Mouse (Mus musculus): ENCODE data around the gene Hsf5.

The Hsf5 gene

GRCm38 (mm10) chr11:87678545-87678944 lies 61.6 kb downstream of the Hsf5 start:
- in situ Hi-C loops (cut with MboI; ENCODE audit: low pct_unique_long_range_greater_than_20kb in 1 of 2, low sequenced_read_pairs in 2 of 2, unreplicated experiment in 1 of 2) = no loop called here

GRCm38 (mm10) chr11:87678976-87679375 lies 62.0 kb downstream of the Hsf5 start:
- in situ Hi-C loops (cut with MboI; ENCODE audit: low pct_unique_long_range_greater_than_20kb in 1 of 2, low sequenced_read_pairs in 2 of 2, unreplicated experiment in 1 of 2) = no loop called here

- in situ Hi-C loops (cut with MboI; ENCODE audit: low pct_unique_long_range_greater_than_20kb in 1 of 2, low sequenced_read_pairs in 2 of 2, unreplicated experiment in 1 of 2) = no loop called here
Measured at GRCm38 (mm10) chr11:87680786-87681185, 63.8 kb downstream of the Hsf5 start.

GRCm38 (mm10) chr11:87682096-87682495 lies 65.1 kb downstream of the Hsf5 start:
- in situ Hi-C loops (cut with MboI; ENCODE audit: low pct_unique_long_range_greater_than_20kb in 1 of 2, low sequenced_read_pairs in 2 of 2, unreplicated experiment in 1 of 2) = no loop called here

- in situ Hi-C loops (cut with MboI; ENCODE audit: low pct_unique_long_range_greater_than_20kb in 1 of 2, low sequenced_read_pairs in 2 of 2, unreplicated experiment in 1 of 2) = no loop called here
Measured at GRCm38 (mm10) chr11:87682838-87683571, 66.0 kb downstream of the Hsf5 start.

- in situ Hi-C loops (cut with MboI; ENCODE audit: low pct_unique_long_range_greater_than_20kb in 1 of 2, low sequenced_read_pairs in 2 of 2, unreplicated experiment in 1 of 2) = no loop called here
Measured at GRCm38 (mm10) chr11:87686407-87686806, 69.4 kb downstream of the Hsf5 start.

- in situ Hi-C loops (cut with MboI; ENCODE audit: low pct_unique_long_range_greater_than_20kb in 1 of 2, low sequenced_read_pairs in 2 of 2, unreplicated experiment in 1 of 2) = no loop called here
Measured at GRCm38 (mm10) chr11:87687246-87688225, 70.6 kb downstream of the Hsf5 start.

GRCm38 (mm10) chr11:87688478-87689203 lies 71.7 kb downstream of the Hsf5 start:
- in situ Hi-C loops (cut with MboI; ENCODE audit: low pct_unique_long_range_greater_than_20kb in 1 of 2, low sequenced_read_pairs in 2 of 2, unreplicated experiment in 1 of 2) = no loop called here

GRCm38 (mm10) chr11:87689402-87689808 lies 72.4 kb downstream of the Hsf5 start:
- in situ Hi-C loops (cut with MboI; ENCODE audit: low pct_unique_long_range_greater_than_20kb in 1 of 2, low sequenced_read_pairs in 2 of 2, unreplicated experiment in 1 of 2) = no loop called here

- in situ Hi-C loops (cut with MboI; ENCODE audit: low pct_unique_long_range_greater_than_20kb in 1 of 2, low sequenced_read_pairs in 2 of 2, unreplicated experiment in 1 of 2) = no loop called here
Measured at GRCm38 (mm10) chr11:87690054-87690740, 73.2 kb downstream of the Hsf5 start.

GRCm38 (mm10) chr11:87697131-87697682 lies 80.2 kb downstream of the Hsf5 start:
- in situ Hi-C loops (cut with MboI; ENCODE audit: low pct_unique_long_range_greater_than_20kb in 1 of 2, low sequenced_read_pairs in 2 of 2, unreplicated experiment in 1 of 2) = no loop called here

- in situ Hi-C loops (cut with MboI; ENCODE audit: low pct_unique_long_range_greater_than_20kb in 1 of 2, low sequenced_read_pairs in 2 of 2, unreplicated experiment in 1 of 2) = no loop called here
Measured at GRCm38 (mm10) chr11:87698126-87698525, 81.2 kb downstream of the Hsf5 start.

GRCm38 (mm10) chr11:87701108-87701507 lies 84.1 kb downstream of the Hsf5 start:
- in situ Hi-C loops (cut with MboI; ENCODE audit: low pct_unique_long_range_greater_than_20kb in 1 of 2, low sequenced_read_pairs in 2 of 2, unreplicated experiment in 1 of 2) = no loop called here

GRCm38 (mm10) chr11:87701877-87702620 lies 85.1 kb downstream of the Hsf5 start:
- in situ Hi-C loops (cut with MboI; ENCODE audit: low pct_unique_long_range_greater_than_20kb in 1 of 2, low sequenced_read_pairs in 2 of 2, unreplicated experiment in 1 of 2) = no loop called here

- in situ Hi-C loops (cut with MboI; ENCODE audit: low pct_unique_long_range_greater_than_20kb in 1 of 2, low sequenced_read_pairs in 2 of 2, unreplicated experiment in 1 of 2) = no loop called here
Measured at GRCm38 (mm10) chr11:87703654-87704053, 86.7 kb downstream of the Hsf5 start.

GRCm38 (mm10) chr11:87704289-87704688 lies 87.3 kb downstream of the Hsf5 start:
- in situ Hi-C loops (cut with MboI; ENCODE audit: low pct_unique_long_range_greater_than_20kb in 1 of 2, low sequenced_read_pairs in 2 of 2, unreplicated experiment in 1 of 2) = no loop called here

- in situ Hi-C loops (cut with MboI; ENCODE audit: low pct_unique_long_range_greater_than_20kb in 1 of 2, low sequenced_read_pairs in 2 of 2, unreplicated experiment in 1 of 2) = no loop called here
Measured at GRCm38 (mm10) chr11:87707570-87707969, 90.6 kb downstream of the Hsf5 start.
